Mouse (Mus musculus) stomach, embryonic 15.5 days (tissue): ENCODE data around the gene Fbxo31. TPM values are rescaled to one million over a fixed set of nuclear protein-coding genes. Genes with fewer than 3 reads are reported as not detected.

ENCODE experiments used
- ATAC-seq: fragments of 200-750 bp; cut with Nextera tagmentation; 2 replicates; pipeline ENCODE4 v1.8.0; 2017; ENCODE audit warnings: low read depth, moderate number of reproducible peaks, moderate TSS enrichment; ENCODE audit not compliant: insufficient read depth, low FRiP score
- H3K27ac ChIP-seq: fragments of 300-500 bp; sonication (generic); 2 replicates; pipeline ENCODE4 v1.5.1; 2015; ENCODE audit warnings: mild to moderate bottlenecking, inconsistent platforms
- H3K27me3 ChIP-seq: fragments of 300-500 bp; sonication (generic); replicated peaks from 2 replicates; pipeline ENCODE4 v1.6.1; 2015; ENCODE audit warnings: inconsistent platforms
- H3K36me3 ChIP-seq: fragments of 300-500 bp; sonication (generic); 2 replicates; pipeline ENCODE4 v1.6.1; 2015; ENCODE audit warnings: inconsistent platforms
- H3K4me1 ChIP-seq: fragments of 300-500 bp; sonication (generic); 2 replicates; pipeline ENCODE4 v1.6.1; 2015; ENCODE audit warnings: inconsistent platforms
- H3K4me2 ChIP-seq: fragments of 300-500 bp; sonication (generic); 2 replicates; pipeline ENCODE4 v1.6.1; 2015; ENCODE audit warnings: mild to moderate bottlenecking, inconsistent platforms
- H3K4me3 ChIP-seq: fragments of 300-500 bp; sonication (generic); replicated peaks from 2 replicates; pipeline ENCODE4 v1.5.1; 2015; ENCODE audit warnings: inconsistent platforms
- H3K9ac ChIP-seq: fragments of 300-500 bp; sonication (generic); 2 replicates; pipeline ENCODE4 v1.6.1; 2015; ENCODE audit warnings: inconsistent platforms
- H3K9me3 ChIP-seq: fragments of 300-500 bp; sonication (generic); 2 replicates; pipeline ENCODE4 v1.6.1; 2016; ENCODE audit warnings: inconsistent platforms
- WGBS: fragments of 180-500 bp; shearing (Covaris S2); methylation state at CpG from one replicate; pipeline ENCODE4 v1.1.7; 2015; 5-methylcytosine and 5-hydroxymethylcytosine counted together
- polyA plus RNA-seq: library from polyadenylated mRNA; unstranded; fragments of >200 nt; fragmentation: Nextera tagmentation; extraction: Ambion mirVana; gene quantifications from 2 replicates; pipeline ENCODE4 v1.2.1, GENCODE M21; 2015

Gene Fbxo31
- polyA plus RNA-seq, 1 experiment from 2014 or later, result 16.3 TPM

DNA sequence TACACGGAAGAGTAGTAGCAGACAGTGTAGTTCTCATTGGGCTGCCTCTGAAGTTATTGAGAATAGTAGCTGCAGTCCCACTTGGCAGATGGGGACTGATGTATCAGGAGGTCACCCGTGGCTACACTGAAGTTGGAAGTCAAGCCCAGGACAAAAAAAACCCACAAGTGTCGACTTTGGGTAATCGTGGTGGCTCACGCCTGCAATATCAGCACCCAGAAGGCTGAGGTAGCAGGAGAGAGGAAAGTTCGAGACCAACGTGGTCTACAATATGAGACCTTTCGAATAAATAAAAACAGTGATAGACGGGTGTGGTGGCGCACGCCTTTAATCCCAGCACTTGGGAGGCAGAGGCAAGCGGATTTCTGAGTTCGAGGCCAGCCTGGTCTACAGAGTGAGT is 6.1 kb upstream of the Fbxo31 start:
- Histone ChIP-seq H3K9me3 (no peaks in the 10 kb centered on the region), H3K27ac (no peak overlapping the region), H3K9ac (no peak overlapping the region), H3K4me1 (peaks cover 6% of the 10 kb centered on the region), H3K4me3 (peak overlapping the region; percentile 60), H3K27me3 (no peaks in the 10 kb centered on the region), H3K4me2 (peak overlapping the region; percentile 73), H3K36me3 (no peaks in the 10 kb centered on the region)
- WGBS, result 44% methylated on average over 13 of the region's 13 CpGs
- ATAC-seq, result no peak

DNA sequence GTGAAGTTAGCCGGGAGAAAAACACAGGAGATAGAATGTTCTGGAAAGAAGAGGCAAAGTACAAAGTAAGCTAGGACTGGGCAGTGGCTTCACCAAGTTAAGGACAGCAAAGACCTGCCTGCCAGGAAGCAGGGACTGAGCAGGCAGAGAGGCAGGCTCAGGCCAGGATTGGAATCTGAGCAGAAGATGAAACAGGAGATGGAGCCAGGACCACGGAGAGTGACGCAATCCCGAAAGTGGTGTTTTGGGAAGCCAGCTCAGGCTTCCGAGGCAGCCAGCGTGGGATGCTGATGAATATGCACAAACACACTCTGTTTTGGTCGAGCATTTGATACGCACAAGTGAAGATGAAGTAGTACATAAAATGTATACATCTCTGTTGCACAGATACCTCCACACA is 5.0 kb upstream of the Fbxo31 start:
- WGBS, result 54% methylated on average over 8 of the region's 8 CpGs
- Histone ChIP-seq H3K27ac (no peak overlapping the region), H3K4me2 (no peak overlapping the region), H3K36me3 (no peaks in the 10 kb centered on the region), H3K9me3 (no peaks in the 10 kb centered on the region), H3K4me1 (peaks cover 11% of the 10 kb centered on the region), H3K27me3 (no peaks in the 10 kb centered on the region), H3K9ac (no peak overlapping the region), H3K4me3 (no peak overlapping the region)
- no peak for ATAC-seq

DNA sequence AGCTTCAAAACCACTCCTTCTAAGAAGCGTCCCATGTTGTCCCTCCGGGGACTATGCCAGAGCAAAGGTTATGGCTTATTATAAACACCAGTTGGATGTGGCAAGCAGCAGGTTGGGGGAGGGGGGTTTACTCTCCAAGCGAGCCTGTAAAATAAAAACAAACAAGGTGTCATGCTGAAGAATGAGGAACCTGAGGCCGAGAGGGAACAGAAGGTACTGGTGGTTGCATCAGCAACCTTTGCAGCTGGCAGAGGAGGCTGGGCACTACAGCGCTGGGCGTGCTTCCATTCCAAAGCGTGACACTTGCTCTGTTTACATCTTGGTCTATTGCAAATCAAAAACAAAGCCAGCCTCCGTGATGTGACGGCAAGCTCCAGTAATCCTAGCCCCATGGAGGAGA is 1.9 kb upstream of the Fbxo31 start:
- no peaks in the 10 kb centered on the region for H3K9me3 ChIP-seq
- H3K4me2 ChIP-seq, result no peak overlapping the region
- no peaks in the 10 kb centered on the region for H3K27me3 ChIP-seq
- peaks cover 28% of the 10 kb centered on the region for H3K4me1 ChIP-seq
- 13% methylated on average over 9 of the region's 9 CpGs for WGBS
- no peak overlapping the region for H3K4me3 ChIP-seq
- no peaks in the 10 kb centered on the region for H3K36me3 ChIP-seq
- no peak overlapping the region for H3K9ac ChIP-seq
- H3K27ac ChIP-seq, result peak overlapping the region; percentile 6; the same call in 1 of the 2 replicates
- no peak for ATAC-seq

DNA sequence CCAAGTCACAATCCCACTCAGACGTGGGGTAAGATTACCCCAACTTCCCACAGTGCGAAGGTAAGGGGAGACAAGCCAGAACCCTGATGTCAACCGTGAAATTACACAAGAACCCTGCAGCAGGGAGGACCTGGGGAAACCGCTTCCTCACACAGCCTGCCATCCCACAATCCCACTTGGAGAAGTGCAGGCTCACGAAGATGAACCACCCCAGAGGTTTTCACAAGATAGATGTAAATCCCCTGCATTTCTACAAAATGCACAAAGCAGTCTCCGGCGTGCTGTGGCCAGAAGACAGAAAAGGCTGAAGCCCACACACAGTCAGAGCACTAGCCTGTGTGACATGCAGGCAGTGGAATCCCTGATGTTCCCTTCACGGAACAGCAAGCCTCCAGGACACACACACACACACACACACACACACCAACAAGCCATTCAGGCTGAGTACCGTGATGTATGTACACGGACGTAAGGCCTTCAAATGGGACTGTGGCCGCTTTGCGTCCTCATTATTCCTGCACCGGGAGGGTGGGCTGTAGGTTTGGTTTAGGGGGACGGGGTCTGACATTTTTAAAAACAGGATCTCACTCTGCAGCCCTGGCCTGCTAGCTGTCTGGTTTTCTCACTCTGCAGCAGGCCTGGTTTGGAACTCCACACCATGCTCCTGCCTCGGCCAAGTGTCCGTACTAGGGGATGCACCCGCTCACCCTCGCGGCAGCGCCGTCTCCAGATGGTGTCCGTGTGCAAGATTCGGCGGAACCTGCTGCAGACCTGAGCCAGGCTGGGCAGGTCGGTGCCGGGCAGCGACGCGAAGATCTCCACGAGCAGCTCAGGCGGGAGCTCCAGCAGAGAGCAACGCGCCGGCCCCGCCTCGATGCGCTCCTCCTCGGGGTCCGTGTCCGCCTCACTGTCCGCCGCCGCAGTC is 593 bp downstream of the Fbxo31 start:
- peak overlapping the region; percentile 74 for H3K4me3 ChIP-seq
- peaks cover 29% of the 10 kb centered on the region for H3K4me1 ChIP-seq
- WGBS, result 1% methylated on average over 44 of the region's 44 CpGs
- no peaks in the 10 kb centered on the region for H3K27me3 ChIP-seq
- H3K27ac ChIP-seq, result peak overlapping the region; percentile 63
- ATAC-seq, result no peak
- H3K9ac ChIP-seq, result peak overlapping the region; percentile 80
- H3K9me3 ChIP-seq, result no peaks in the 10 kb centered on the region
- H3K4me2 ChIP-seq, result peak overlapping the region; percentile 76
- no peaks in the 10 kb centered on the region for H3K36me3 ChIP-seq

DNA sequence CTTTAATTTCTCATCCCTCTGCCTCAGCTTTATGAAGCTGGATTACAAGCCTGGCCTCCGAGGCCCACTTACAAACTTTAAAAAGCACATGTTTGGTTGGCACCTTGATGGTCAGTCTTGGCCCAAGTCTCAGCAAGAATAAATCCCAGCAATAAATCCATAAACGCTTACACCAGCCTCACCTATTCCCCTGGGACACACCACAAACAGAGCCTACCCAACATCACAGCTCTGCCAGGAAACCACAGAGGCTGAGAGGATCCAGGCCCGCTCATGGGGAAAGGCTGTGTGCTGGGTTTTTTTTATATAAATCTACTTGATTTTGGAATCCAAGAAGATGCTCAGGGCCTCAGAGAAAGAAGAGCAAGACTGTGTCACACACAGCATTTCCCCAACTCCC is 2.9 kb downstream of the Fbxo31 start:
- ATAC-seq, result no peak
- 85% methylated on average over 3 of the region's 3 CpGs for WGBS
- Histone ChIP-seq H3K9me3 (no peaks in the 10 kb centered on the region), H3K27ac (no peak overlapping the region), H3K4me1 (peaks cover 29% of the 10 kb centered on the region), H3K36me3 (no peaks in the 10 kb centered on the region), H3K9ac (no peak overlapping the region), H3K4me3 (no peak overlapping the region), H3K4me2 (no peak overlapping the region), H3K27me3 (no peaks in the 10 kb centered on the region)

DNA sequence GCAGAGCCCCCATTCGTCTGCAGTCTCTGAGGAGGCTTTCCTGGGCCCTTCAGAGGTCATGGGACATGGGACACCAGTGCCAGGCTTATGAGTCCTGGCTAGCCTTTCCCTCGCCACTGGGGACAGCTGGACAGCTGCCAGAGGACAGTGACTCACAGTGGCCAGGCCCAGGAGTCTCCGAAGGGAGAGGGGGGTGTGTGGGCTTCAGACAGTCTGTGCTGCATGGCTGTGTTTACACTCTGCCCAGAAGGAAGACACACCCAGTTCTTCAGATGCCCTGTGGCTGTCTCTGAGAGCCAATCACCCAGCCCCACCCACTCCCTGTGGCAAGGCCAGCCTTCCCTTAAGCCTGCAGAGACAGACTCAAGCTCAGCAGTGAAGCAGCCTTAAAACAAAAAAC is 5.3 kb downstream of the Fbxo31 start:
- H3K9ac ChIP-seq, result no peak overlapping the region
- no peaks in the 10 kb centered on the region for H3K27me3 ChIP-seq
- whole genome bisulfite sequencing, result 27% methylated on average over 3 of the region's 3 CpGs
- H3K9me3 ChIP-seq, result no peaks in the 10 kb centered on the region
- ATAC-seq, result peak; percentile 56
- H3K36me3 ChIP-seq, result no peaks in the 10 kb centered on the region
- H3K4me2 ChIP-seq, result no peak overlapping the region
- no peak overlapping the region for H3K27ac ChIP-seq
- H3K4me3 ChIP-seq, result no peak overlapping the region
- peaks cover 21% of the 10 kb centered on the region for H3K4me1 ChIP-seq

DNA sequence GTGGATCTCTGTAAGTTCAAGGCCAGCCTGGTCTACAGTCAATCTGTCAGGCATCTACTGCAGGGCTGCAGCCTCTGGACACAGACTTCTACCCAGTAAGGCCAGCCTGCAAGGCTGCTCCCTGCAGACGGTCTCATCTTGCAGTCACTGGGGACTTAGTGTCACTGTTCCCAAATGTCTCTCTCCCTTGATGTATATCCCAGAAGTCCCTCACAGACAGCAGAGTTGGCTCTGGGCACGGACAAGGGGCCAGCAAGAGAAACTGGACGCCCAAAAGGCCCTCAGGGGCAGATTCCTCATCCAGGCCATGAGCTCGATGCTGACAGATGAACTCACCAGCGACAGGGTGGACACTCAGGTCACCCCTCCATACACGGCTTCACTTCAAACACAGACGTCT is 6.5 kb downstream of the Fbxo31 start:
- no peak overlapping the region for H3K4me3 ChIP-seq
- no peaks in the 10 kb centered on the region for H3K36me3 ChIP-seq
- peaks cover 13% of the 10 kb centered on the region for H3K4me1 ChIP-seq
- H3K4me2 ChIP-seq, result no peak overlapping the region
- no peak overlapping the region for H3K9ac ChIP-seq
- WGBS, result 75% methylated on average over 7 of the region's 7 CpGs
- H3K27me3 ChIP-seq, result no peaks in the 10 kb centered on the region
- no peak for ATAC-seq
- no peaks in the 10 kb centered on the region for H3K9me3 ChIP-seq
- 0 out of 2 replicates have a peak overlapping the region, but pooled peaks have one; percentile 21 for H3K27ac ChIP-seq

DNA sequence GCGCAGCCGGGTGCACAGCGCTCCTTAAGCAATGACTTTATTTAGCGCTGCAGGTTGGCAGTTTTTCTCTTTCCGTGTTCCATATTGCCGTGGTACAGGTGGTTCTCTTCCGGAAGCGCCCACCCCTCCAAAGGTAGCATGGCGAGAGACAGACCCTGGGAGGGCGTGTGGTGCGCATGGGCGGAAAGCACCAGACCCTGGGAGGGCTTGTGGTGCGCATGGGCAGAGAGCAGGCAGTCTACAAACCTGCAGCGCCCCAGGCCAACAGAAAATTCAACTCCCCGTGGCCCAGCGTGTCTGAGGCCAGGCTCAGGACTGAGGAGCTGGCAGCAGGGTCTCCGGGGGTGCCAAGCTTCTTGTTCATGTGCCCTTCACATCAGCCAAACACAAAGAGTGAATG is 7.8 kb downstream of the Fbxo31 start:
- Histone ChIP-seq H3K36me3 (0 out of 2 replicates have a peak, but pooled peaks cover 3% of the 10 kb centered on the region), H3K4me1 (0 out of 2 replicates have a peak, but pooled peaks cover 4% of the 10 kb centered on the region), H3K9me3 (no peaks in the 10 kb centered on the region), H3K4me2 (no peak overlapping the region), H3K4me3 (no peak overlapping the region), H3K27ac (no peak overlapping the region), H3K27me3 (no peaks in the 10 kb centered on the region), H3K9ac (no peak overlapping the region)
- no peak for ATAC-seq
- WGBS, result 68% methylated on average over 17 of the region's 17 CpGs

DNA sequence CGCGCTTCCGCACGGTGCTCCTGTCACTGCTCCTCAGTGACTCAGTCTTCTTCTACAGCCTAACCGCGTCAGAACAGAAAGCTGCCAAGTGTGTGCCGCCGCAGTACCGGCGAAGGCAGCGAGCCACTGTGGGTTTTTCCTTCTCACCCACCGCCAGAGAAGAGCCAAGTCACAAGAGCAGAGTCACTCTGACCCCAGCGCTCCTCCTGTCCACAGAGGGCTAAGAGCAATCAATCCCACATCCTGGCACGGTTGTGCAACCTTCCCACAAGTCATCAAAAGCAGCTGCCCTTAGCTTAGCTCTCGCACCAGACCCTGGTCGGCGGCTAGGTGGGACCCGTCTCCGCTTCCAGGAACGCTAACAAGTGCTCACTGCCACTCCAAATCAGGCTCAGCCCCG is 8.3 kb downstream of the Fbxo31 start:
- Histone ChIP-seq H3K27ac (no peak overlapping the region), H3K4me2 (no peak overlapping the region), H3K9me3 (no peaks in the 10 kb centered on the region), H3K27me3 (no peaks in the 10 kb centered on the region), H3K36me3 (0 out of 2 replicates have a peak, but pooled peaks cover 3% of the 10 kb centered on the region), H3K4me3 (no peak overlapping the region), H3K4me1 (0 out of 2 replicates have a peak, but pooled peaks cover 4% of the 10 kb centered on the region), H3K9ac (no peak overlapping the region)
- WGBS, result 71% methylated on average over 21 of the region's 21 CpGs
- no peak for ATAC-seq

DNA sequence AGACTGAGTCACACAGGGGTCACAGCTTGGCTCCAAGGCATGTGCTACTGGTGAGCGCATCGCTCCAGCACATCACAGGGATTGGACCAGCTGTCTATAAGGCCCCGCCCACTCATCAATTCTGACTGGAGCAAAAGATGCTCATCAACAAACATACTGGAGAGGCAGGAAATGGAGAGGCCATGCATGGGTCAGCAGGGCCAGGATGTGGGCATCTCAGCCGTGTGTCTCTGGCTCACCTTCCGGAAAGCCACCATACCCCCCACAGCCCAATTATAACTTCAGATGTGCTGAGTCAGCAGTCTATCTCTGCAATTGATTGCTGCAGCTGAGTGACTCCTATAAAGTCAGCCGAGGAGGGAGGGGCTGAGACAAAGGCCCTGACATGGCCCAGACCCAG is 10.3 kb downstream of the Fbxo31 start:
- no peak for ATAC-seq
- no peaks in the 10 kb centered on the region for H3K9me3 ChIP-seq
- H3K4me2 ChIP-seq, result no peak overlapping the region
- H3K36me3 ChIP-seq, result 0 out of 2 replicates have a peak, but pooled peaks cover 3% of the 10 kb centered on the region
- no peak overlapping the region for H3K4me3 ChIP-seq
- 0 out of 2 replicates have a peak, but pooled peaks cover 3% of the 10 kb centered on the region for H3K4me1 ChIP-seq
- no peaks in the 10 kb centered on the region for H3K27me3 ChIP-seq
- 56% methylated on average over 6 of the region's 6 CpGs for WGBS
- no peak overlapping the region for H3K9ac ChIP-seq
- H3K27ac ChIP-seq, result no peak overlapping the region

DNA sequence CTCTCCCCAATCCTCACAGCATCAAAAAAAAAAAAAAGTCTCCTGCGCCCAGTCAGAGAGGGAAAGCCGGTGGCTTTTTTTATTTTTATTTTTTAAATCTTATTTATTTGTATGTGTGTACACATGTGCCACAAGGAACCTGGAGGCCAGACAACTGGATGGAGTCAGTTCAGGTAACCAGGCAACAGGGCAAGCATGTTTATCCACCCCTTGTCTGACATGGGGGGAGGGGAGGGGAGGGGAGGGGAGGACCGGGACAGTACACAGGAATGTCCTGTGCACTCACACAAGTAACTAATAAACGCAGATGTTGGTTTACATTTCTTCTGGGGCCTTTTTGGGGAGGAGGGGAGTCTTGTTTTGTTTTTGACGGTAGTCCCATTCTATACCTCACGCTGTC is 14.9 kb downstream of the Fbxo31 start:
- no peak overlapping the region for H3K4me2 ChIP-seq
- H3K4me1 ChIP-seq, result no peaks in the 10 kb centered on the region
- H3K36me3 ChIP-seq, result 0 out of 2 replicates have a peak, but pooled peaks cover 13% of the 10 kb centered on the region
- no peak overlapping the region for H3K27ac ChIP-seq
- WGBS, result 67% methylated on average over 6 of the region's 6 CpGs
- no peaks in the 10 kb centered on the region for H3K27me3 ChIP-seq
- no peaks in the 10 kb centered on the region for H3K9me3 ChIP-seq
- no peak overlapping the region for H3K9ac ChIP-seq
- no peak for ATAC-seq
- H3K4me3 ChIP-seq, result no peak overlapping the region

DNA sequence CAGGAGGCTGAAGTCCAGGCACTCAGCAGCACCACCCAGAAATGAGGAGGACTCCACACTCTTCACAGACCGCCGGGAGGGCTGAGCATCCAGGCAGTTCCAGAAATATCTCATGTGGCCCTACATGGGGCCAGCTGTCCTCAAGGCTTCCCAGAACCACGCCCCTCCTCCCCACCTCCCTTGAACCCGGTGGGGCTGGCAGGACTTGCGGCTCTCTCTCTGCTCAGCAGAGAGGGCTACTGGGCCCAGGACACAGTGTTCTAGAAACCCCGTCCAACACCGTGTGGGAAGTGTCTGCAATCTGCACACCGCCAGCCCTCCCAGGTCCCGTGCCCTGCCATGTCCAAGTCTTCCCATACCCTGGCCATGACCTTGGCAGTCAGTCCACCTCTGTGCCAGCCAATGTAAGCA is 15.7 kb downstream of the Fbxo31 start:
- Histone ChIP-seq H3K4me3 (no peak overlapping the region), H3K9ac (no peak overlapping the region), H3K36me3 (0 out of 2 replicates have a peak, but pooled peaks cover 20% of the 10 kb centered on the region), H3K4me2 (no peak overlapping the region), H3K4me1 (no peaks in the 10 kb centered on the region), H3K9me3 (no peaks in the 10 kb centered on the region), H3K27me3 (no peaks in the 10 kb centered on the region), H3K27ac (no peak overlapping the region)
- peak; percentile 63 for ATAC-seq
- WGBS, result 69% methylated on average over 9 of the region's 9 CpGs
